Mouse (Mus musculus) v-Abl transformed pro-B cells (cell line): ENCODE data around the gene Gtf2e1.

Experiments
- in situ Hi-C, 2 experiments: fragments of 400-800 bp; cut with MboI; formaldehyde crosslinking; loops; one replicate each; pipeline ENCODE4 v1.15.1; 2025; ENCODE audit not compliant: unreplicated experiment in 2 of 2

Gtf2e1 gene

GRCm38 (mm10) chr16:37550266-37550665, 10.7 kb upstream of the Gtf2e1 start:
- in situ Hi-C loops, result no loop called here

GRCm38 (mm10) chr16:37546312-37546711, 6.7 kb upstream of the Gtf2e1 start:
- in situ Hi-C loops, result loop anchor here (10.0 to 25.0 kb wide), 5 partner anchors 462 to 1459 kb away; partner anchors contain the start of genes Eaf2 (in 2 of the 2), Golgb1 (in 2 of the 2) and Timmdc1 (in 2 of the 2)

- in situ Hi-C loops, result loop anchor here (10.0 to 25.0 kb wide), 5 partner anchors 456 to 1453 kb away; partner anchors contain the start of genes Eaf2 (in 2 of the 2), Golgb1 (in 2 of the 2) and Timmdc1 (in 2 of the 2)
Measured at GRCm38 (mm10) chr16:37540776-37541175, 1.2 kb upstream of the Gtf2e1 start.

GRCm38 (mm10) chr16:37539240-37539610, 364 bp downstream of the Gtf2e1 start:
- in situ Hi-C loops, result loop anchor here (5.0 to 25.0 kb wide), 4 partner anchors 113 to 1452 kb away; partner anchors contain the start of genes Eaf2 (in 2 of the 2), Golgb1 (in 2 of the 2), Ndufb4 (in 2 of the 2) and Timmdc1 (in 2 of the 2)

- in situ Hi-C loops, result loop anchor here (25.0 kb wide), 3 partner anchors 646 to 1446 kb away; partner anchors contain the start of genes Eaf2 (in 2 of the 2), Golgb1 (in 2 of the 2) and Timmdc1 (in 2 of the 2)
Measured at GRCm38 (mm10) chr16:37533369-37534068, 6.1 kb downstream of the Gtf2e1 start.

- in situ Hi-C loops, result loop anchor here (25.0 kb wide), 3 partner anchors 645 to 1445 kb away; partner anchors contain the start of genes Eaf2 (in 2 of the 2), Golgb1 (in 2 of the 2) and Timmdc1 (in 2 of the 2)
Measured at GRCm38 (mm10) chr16:37532046-37532445, 7.5 kb downstream of the Gtf2e1 start.

- in situ Hi-C loops, result loop anchor here (25.0 kb wide), 3 partner anchors 643 to 1443 kb away; partner anchors contain the start of genes Eaf2 (in 2 of the 2), Golgb1 (in 2 of the 2) and Timmdc1 (in 2 of the 2)
Measured at GRCm38 (mm10) chr16:37530170-37530569, 9.4 kb downstream of the Gtf2e1 start.

GRCm38 (mm10) chr16:37526688-37527223, 12.8 kb downstream of the Gtf2e1 start:
- in situ Hi-C loops, result loop anchor here (25.0 kb wide), 3 partner anchors 639 to 1439 kb away; partner anchors contain the start of genes Eaf2 (in 2 of the 2), Golgb1 (in 2 of the 2) and Timmdc1 (in 2 of the 2)

GRCm38 (mm10) chr16:37525121-37525520, 14.5 kb downstream of the Gtf2e1 start:
- in situ Hi-C loops, result loop anchor here (25.0 kb wide), 3 partner anchors 638 to 1438 kb away; partner anchors contain the start of genes Eaf2 (in 2 of the 2), Golgb1 (in 2 of the 2) and Timmdc1 (in 2 of the 2)

GRCm38 (mm10) chr16:37522100-37522697, 17.4 kb downstream of the Gtf2e1 start:
- in situ Hi-C loops, result no loop called here

GRCm38 (mm10) chr16:37520190-37521040, 19.2 kb downstream of the Gtf2e1 start:
- in situ Hi-C loops, result no loop called here

- in situ Hi-C loops, result no loop called here
Measured at GRCm38 (mm10) chr16:37519721-37520120, 19.9 kb downstream of the Gtf2e1 start.

- in situ Hi-C loops, result no loop called here
Measured at GRCm38 (mm10) chr16:37518662-37519061, 20.9 kb downstream of the Gtf2e1 start.

GRCm38 (mm10) chr16:37517596-37518211, 21.9 kb downstream of the Gtf2e1 start:
- in situ Hi-C loops, result no loop called here

GRCm38 (mm10) chr16:37516376-37516993, 23.1 kb downstream of the Gtf2e1 start:
- in situ Hi-C loops, result no loop called here

- in situ Hi-C loops, result no loop called here
Measured at GRCm38 (mm10) chr16:37514644-37515043, 24.9 kb downstream of the Gtf2e1 start.

- in situ Hi-C loops, result no loop called here
Measured at GRCm38 (mm10) chr16:37511489-37511888, 28.1 kb downstream of the Gtf2e1 start.

- in situ Hi-C loops, result no loop called here
Measured at GRCm38 (mm10) chr16:37506751-37507150, 32.8 kb downstream of the Gtf2e1 start.

GRCm38 (mm10) chr16:37504517-37504916, 35.1 kb downstream of the Gtf2e1 start:
- in situ Hi-C loops, result no loop called here
